Mouse (Mus musculus) bone marrow macrophage, adult 2 months (primary cell): ENCODE measurements around the gene Glis3.

Experiments
- CTCF ChIP-seq: IDR thresholded peaks from 2 replicates; pipeline ENCODE4 v1.5.1; 2012; ENCODE audit warnings: low read depth, mild to moderate bottlenecking, low read length, moderate library complexity
- POLR2A ChIP-seq: IDR thresholded peaks from 2 replicates; pipeline ENCODE4 v1.6.1; 2012; ENCODE audit warnings: mild to moderate bottlenecking, low read depth, low read length, borderline replicate concordance

DNA sequence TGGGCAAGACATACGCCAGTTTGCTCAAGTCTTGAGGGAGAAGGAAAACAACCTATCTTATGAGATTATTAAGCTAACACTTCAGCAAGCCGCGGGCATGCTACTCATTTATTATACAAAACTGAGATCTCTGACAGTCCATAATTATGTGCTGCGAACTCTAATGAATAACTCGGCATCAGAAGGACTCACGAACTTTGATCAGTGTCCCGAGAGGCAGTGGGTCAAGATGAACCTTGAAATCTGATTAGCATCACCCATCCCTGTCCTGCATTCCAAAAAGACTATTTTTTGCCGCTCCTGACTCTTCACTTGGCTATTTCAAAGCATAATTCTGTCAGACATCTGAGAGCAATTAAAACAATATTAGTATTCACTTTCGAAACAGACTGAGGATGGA is 178.9 kb downstream of the Glis3 start:
- TF ChIP-seq POLR2A, result no peak
- TF ChIP-seq CTCF, result no peak
